Mouse (Mus musculus) neutrophil, adult 83 days (primary cell): ENCODE data around the gene Plcb1. TPM values are rescaled to one million over a fixed set of nuclear protein-coding genes. Genes with fewer than 3 reads are reported as not detected.

Experiments
- total RNA-seq, 2 experiments: library from RNA; stranded (reverse); gene quantifications; one replicate each; pipeline ENCODE4 v1.2.4; 2023

Gene Plcb1
- total RNA-seq: 10 to 100 TPM; 28.0 to 29.9 TPM

DNA sequence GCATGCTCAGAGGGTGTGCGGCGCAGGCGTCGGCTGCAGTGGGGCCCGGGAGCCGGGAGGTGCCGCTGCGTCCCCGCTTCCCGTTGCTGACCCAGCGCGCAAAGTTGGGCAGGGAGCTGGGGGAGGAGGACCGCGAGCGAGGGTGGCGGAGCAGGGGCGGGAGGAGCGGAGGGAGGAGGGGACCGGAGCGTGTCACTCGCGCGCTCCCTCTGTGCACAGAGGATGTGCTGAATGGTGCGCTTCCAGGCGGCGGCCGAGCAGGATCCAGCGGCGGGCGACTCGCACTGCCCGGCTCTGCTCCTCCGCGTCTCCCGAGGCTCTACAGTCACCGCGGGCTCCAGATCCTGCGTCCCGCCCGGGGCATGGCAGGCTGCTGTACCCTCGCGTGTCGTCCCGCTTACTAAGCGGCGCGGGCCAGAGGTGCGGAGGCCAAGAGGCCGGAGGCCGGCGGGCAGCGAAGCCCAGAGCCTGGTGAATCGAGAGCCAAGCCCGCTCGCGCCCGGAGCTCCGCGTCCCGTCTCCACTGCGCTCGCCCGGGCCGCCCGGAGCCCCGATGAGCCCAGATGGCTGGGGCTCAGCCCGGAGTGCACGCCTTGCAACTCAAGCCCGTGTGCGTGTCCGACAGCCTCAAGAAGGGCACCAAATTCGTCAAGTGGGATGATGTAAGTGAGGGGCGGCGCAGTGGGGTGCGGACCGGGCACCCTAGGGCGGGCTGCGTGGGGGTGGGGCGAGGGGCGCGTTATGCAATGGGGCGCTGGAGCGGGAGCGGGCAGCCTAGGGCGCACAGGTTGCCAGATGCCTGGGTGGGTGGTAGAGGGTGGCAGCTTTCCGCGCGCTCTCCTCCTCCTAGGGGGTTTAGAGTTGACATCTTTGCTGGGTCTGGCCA, at the start of gene Plcb1:
Gene Plcb1 (plus strand): TSS at position 98 of the 886 bp plus-strand sequence.

Other genes with a start within 250 kb of the Plcb1 start
- gene Hao1, start 231.7 kb upstream of the Plcb1 start, total RNA-seq: not detected
- gene Tmx4, start 141.9 kb upstream of the Plcb1 start, total RNA-seq: 100 to 1,000 TPM; 159 to 213 TPM